8 mouse cellular contexts compared by ENCODE assay signal in genomic region chr4:129671491-129672082, GRCm38 (mm10). TPM values are rescaled to one million over a fixed set of nuclear protein-coding genes. Genes with fewer than 3 reads are reported as not detected.
DNase-seq lines count a peak whose midpoint lies in the region; ATAC-seq and TF ChIP-seq lines count a peak whose summit lies in the region.

No protein-coding gene starts in this region.

- peak overlapping the region; percentile 84 for H3K4me2 ChIP-seq in liver, embryonic 13.5 days
- peak overlapping the region; percentile 80 for H3K4me2 ChIP-seq in myocyte (ENCODE audit: low read depth)

- peaks cover 37% of the 10 kb centered on the region for H3K4me1 ChIP-seq in liver, embryonic 13.5 days (replicated peaks)

- peak; percentile 37 for ATAC-seq in activated CD4-positive, CD25-positive, alpha-beta regulatory T cell, adult 4 months
- peak; percentile 74 for ATAC-seq in liver, embryonic 13.5 days (ENCODE audit: low read depth)

- 4% methylated on average over 12 of the region's 12 CpGs for WGBS in liver, embryonic 13.5 days (ENCODE audit: insufficient replicate concordance)

- H3K9ac ChIP-seq in liver, embryonic 13.5 days, result peak overlapping the region; percentile 96

- peak overlapping the region; percentile 50 for H3ac ChIP-seq in myocyte (ENCODE audit: control insufficient read depth, insufficient read length)

- peak; percentile 41 to 44 for DNase-seq in CD8-positive naive resting alpha-beta T cell, adult 2 months (ENCODE audit: low read depth in 2 of 2, low spot score in 2 of 2)
- peak; percentile 85 for DNase-seq in embryo, embryonic 10.5 days (ENCODE audit: low spot score)
- DNase-seq in heart, adult 8-10 months (ENCODE audit: low spot score), result peak; percentile 70
- peak; percentile 55 for DNase-seq in kidney, adult 18-20 months
- peak; percentile 55 for DNase-seq in liver, embryonic 13.5 days
- DNase-seq in thymus, postnatal 10 days (ENCODE audit: low spot score in 2 of 2), result peak; percentile 12 to 59

- no peaks in the 10 kb centered on the region for H3K9me3 ChIP-seq in liver, embryonic 13.5 days (replicated peaks)

- H3K36me3 ChIP-seq in liver, embryonic 13.5 days, result peaks cover 25% of the 10 kb centered on the region
- H3K36me3 ChIP-seq in myocyte (ENCODE audit: control insufficient read depth, insufficient read depth), result peaks cover 3% of the 10 kb centered on the region

- H3K27me3 ChIP-seq in liver, embryonic 13.5 days, result no peaks in the 10 kb centered on the region
- no peaks in the 10 kb centered on the region for H3K27me3 ChIP-seq in myocyte (ENCODE audit: control insufficient read depth, insufficient read depth, insufficient read length)

- H3K4me3 ChIP-seq in liver, embryonic 13.5 days (replicated peaks), result peak overlapping the region; percentile 87
- H3K4me3 ChIP-seq in myocyte, result peak overlapping the region; percentile 87

- no peak for TF ChIP-seq POLR2A in myocyte (IDR thresholded peaks at IDR 0.05; ENCODE audit: insufficient read length, low read depth)

- H3K27ac ChIP-seq in liver, embryonic 13.5 days, result peak overlapping the region; percentile 90

- peaks cover 49% of the 10 kb centered on the region for H3K79me2 ChIP-seq in myocyte (ENCODE audit: control insufficient read depth, insufficient read depth)

TF ChIP-seq in myocyte, 11 proteins besides CTCF, POLR2A, EP300 and RAD21:
- TF ChIP-seq MAX (IDR thresholded peaks at IDR 0.05; ENCODE audit: low read depth), result no peak
- TF ChIP-seq REST (IDR thresholded peaks at IDR 0.05; ENCODE audit: insufficient read depth, insufficient read length), result no peak
- TF ChIP-seq MYOG (IDR thresholded peaks at IDR 0.05; ENCODE audit: control insufficient read depth in 1 of 3, insufficient read depth in 1 of 3, insufficient read length in 2 of 3, low read depth in 2 of 3), result no peak
- no peak for TF ChIP-seq E2F4 (IDR thresholded peaks at IDR 0.05; ENCODE audit: insufficient read depth)
- peak; percentile 53 for TF ChIP-seq USF1 (IDR thresholded peaks at IDR 0.05; ENCODE audit: low read depth)
- TF ChIP-seq TCF3 (IDR thresholded peaks at IDR 0.05; ENCODE audit: insufficient read length, low read depth), result no peak
- no peak for TF ChIP-seq MYOD1 (IDR thresholded peaks at IDR 0.05; ENCODE audit: control insufficient read depth in 1 of 3, insufficient read length in 2 of 3, low read depth in 2 of 3)
- peak; percentile 66 for TF ChIP-seq SRF (IDR thresholded peaks at IDR 0.05; ENCODE audit: control insufficient read depth, insufficient read length, low read depth)
- TF ChIP-seq TCF12 (IDR thresholded peaks at IDR 0.05; ENCODE audit: insufficient read depth, poor library complexity, severe bottlenecking), result no peak

RNA-seq across cellular contexts. Expression of gene Kpna6, which starts 1.0 kb away (rescaled TPM):
- polyA plus RNA-seq in activated CD4-positive, CD25-positive, alpha-beta regulatory T cell, adult 4 months (2017; shearing (Covaris generic)), result 10 to 100 TPM in 1 of 2 experiments, 1 to 10 TPM in 1; 7.4 to 11.2 TPM
- 10 to 100 TPM; 59.7 to 77.9 (median 72.2) TPM for total RNA-seq in heart, adult 8-10 months (2022)
- polyA plus RNA-seq in liver, embryonic 13.5 days (2015; fragmentation: Nextera tagmentation; extraction: Ambion mirVana), result 7.2 and 9.0 TPM in 2 replicates
- 32.2 TPM for polyA plus RNA-seq in myocyte (2012; fragmentation: generic; extraction: Trizol)

RNA-seq across cellular contexts. Expression of gene Tmem39b, which starts 25.1 kb away (rescaled TPM):
- polyA plus RNA-seq in activated CD4-positive, CD25-positive, alpha-beta regulatory T cell, adult 4 months (2017; shearing (Covaris generic)), result 10 to 100 TPM in 1 of 2 experiments, 1 to 10 TPM in 1; 7.6 to 15.6 TPM
- total RNA-seq in heart, adult 8-10 months (2022), result 1 to 10 TPM; 3.8 to 5.7 (median 5.3) TPM
- polyA plus RNA-seq in liver, embryonic 13.5 days (2015; fragmentation: Nextera tagmentation; extraction: Ambion mirVana), result 4.0 and 4.4 TPM in 2 replicates
- polyA plus RNA-seq in myocyte (2012; fragmentation: generic; extraction: Trizol), result 9.7 TPM

RNA-seq across cellular contexts. Expression of gene Txlna, which starts 30.7 kb away (rescaled TPM):
- 10 to 100 TPM; 21.0 to 33.3 TPM for polyA plus RNA-seq in activated CD4-positive, CD25-positive, alpha-beta regulatory T cell, adult 4 months (2017; shearing (Covaris generic))
- 10 to 100 TPM; 23.2 to 30.1 (median 25.8) TPM for total RNA-seq in heart, adult 8-10 months (2022)
- 30.7 and 35.1 TPM in 2 replicates for polyA plus RNA-seq in liver, embryonic 13.5 days (2015; fragmentation: Nextera tagmentation; extraction: Ambion mirVana)
- polyA plus RNA-seq in myocyte (2012; fragmentation: generic; extraction: Trizol), result 23.6 TPM

RNA-seq across cellular contexts. Expression of gene Ccdc28b, which starts 47.8 kb away (rescaled TPM):
- 10 to 100 TPM; 36.2 to 40.4 TPM for polyA plus RNA-seq in activated CD4-positive, CD25-positive, alpha-beta regulatory T cell, adult 4 months (2017; shearing (Covaris generic))
- 10 to 100 TPM; 11.9 to 20.3 (median 14.6) TPM for total RNA-seq in heart, adult 8-10 months (2022)
- 13.9 and 14.8 TPM in 2 replicates for polyA plus RNA-seq in liver, embryonic 13.5 days (2015; fragmentation: Nextera tagmentation; extraction: Ambion mirVana)
- polyA plus RNA-seq in myocyte (2012; fragmentation: generic; extraction: Trizol), result 14.8 TPM

RNA-seq across cellular contexts. Expression of gene Iqcc, which starts 52.7 kb away (rescaled TPM):
- polyA plus RNA-seq in activated CD4-positive, CD25-positive, alpha-beta regulatory T cell, adult 4 months (2017; shearing (Covaris generic)), result 10 to 100 TPM; 48.2 to 51.8 TPM
- total RNA-seq in heart, adult 8-10 months (2022), result 10 to 100 TPM; 14.6 to 22.9 (median 19.0) TPM
- 11.0 TPM in 2 replicates for polyA plus RNA-seq in liver, embryonic 13.5 days (2015; fragmentation: Nextera tagmentation; extraction: Ambion mirVana)
- polyA plus RNA-seq in myocyte (2012; fragmentation: generic; extraction: Trizol), result 20.1 TPM

Comparison
In these comparisons a context has a peak if more than half of its experiments do, and no peak if none do; other contexts are left out.
1. Peak in every context shown above with its lines: DNase-seq, ATAC-seq, H3K4me3 ChIP-seq and H3K27ac ChIP-seq.